Mouse (Mus musculus): Measurements from ENCODE around the gene Spry2. TPM values are rescaled to one million over a fixed set of nuclear protein-coding genes. Genes with fewer than 3 reads are reported as not detected.

Gene Spry2
- polyA plus RNA-seq, 1 experiment from 2014 or later, result 26.4 TPM

DNA sequence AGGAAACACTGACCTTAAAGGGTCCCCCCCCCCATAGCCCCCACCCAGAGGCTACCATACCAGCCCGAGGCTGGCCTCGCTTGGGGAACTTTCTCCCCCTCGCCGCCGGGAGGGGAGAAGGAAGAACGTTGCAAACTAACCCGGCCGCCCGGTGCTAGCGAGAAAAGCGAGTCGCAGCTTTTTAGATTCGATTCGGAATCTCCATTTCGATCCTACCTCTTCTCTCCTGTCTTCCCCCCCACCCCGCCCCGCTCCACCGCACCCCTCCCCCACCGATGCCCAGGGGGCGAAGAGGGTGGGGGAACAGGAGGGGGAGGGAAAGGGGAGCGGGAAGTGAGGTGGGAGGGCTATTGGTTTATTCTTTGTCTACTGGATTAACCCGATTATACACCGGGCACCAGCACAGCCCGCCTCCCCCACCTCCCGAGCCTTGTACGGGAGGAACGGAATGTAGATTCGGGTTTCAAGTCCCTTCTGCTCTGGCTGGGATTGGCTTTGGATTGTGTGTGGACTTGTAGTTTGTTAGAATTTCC, 1.0 kb upstream of the Spry2 start:
- Histone ChIP-seq H3K27ac (ENCODE audit: low read depth, low read length) (peak overlapping the region; percentile 98), H3K4me3 (ENCODE audit: low read depth, low read length) (peak overlapping the region; percentile 64), H3K4me1 (ENCODE audit: control insufficient read depth, insufficient read depth, low read length) (peaks cover 16% of the 10 kb centered on the region), H3K36me3 (ENCODE audit: control insufficient read depth, insufficient read depth, low read length) (no peaks in the 10 kb centered on the region), H3K27me3 (ENCODE audit: control insufficient read depth, insufficient read depth, low read length) (no peaks in the 10 kb centered on the region), H3K9ac (ENCODE audit: low read length) (peak overlapping the region; percentile 84), H3K9me3 (ENCODE audit: control insufficient read depth, low read length) (no peaks in the 10 kb centered on the region), H3K4me2 (ENCODE audit: low read depth) (peak overlapping the region; percentile 92)
- DNase-seq (ENCODE audit: low spot score) (peak; percentile 81), ATAC-seq (ENCODE audit: insufficient read depth, low FRiP score, low TSS enrichment) (peak; percentile 61)
- 0% methylated on average over 16 of the region's 28 CpGs for WGBS

DNA sequence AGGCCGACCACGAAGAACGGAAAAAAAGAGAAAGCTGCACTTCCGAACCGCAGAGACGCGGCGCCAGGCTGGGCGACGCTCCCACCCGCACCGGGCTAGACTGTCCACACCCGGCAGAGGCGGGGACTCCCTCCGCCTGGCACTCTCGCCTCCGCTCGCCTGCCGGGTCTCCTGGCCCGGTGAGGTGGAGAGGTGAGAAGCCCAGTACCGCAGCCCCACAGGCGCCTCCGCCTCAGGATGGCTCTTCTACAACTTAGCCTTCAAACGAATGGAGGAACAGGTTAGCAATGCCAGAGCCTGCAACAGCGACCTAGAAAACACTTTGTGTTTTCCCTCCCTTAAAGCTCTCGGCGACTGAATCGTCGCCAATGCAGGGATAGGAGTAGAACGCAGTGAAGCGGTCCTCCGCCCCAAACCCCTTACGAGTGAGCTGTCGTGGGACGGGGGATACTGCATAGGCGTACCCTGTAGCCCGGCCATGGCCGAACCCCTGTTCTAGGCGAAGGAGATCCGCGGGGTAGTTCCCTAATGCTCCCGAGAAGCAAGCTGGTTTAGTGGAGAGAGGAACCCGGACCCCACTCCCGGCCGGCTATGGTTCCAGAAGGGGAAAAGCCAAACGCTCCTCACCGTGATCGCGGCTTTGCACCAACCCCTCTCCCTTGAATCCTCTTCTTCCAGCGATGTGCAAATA, 513 bp downstream of the Spry2 start:
- H3K9me3 ChIP-seq (ENCODE audit: control insufficient read depth, low read length), result no peaks in the 10 kb centered on the region
- ATAC-seq (ENCODE audit: insufficient read depth, low FRiP score, low TSS enrichment), result no peak
- H3K9ac ChIP-seq (ENCODE audit: low read length), result peak overlapping the region; percentile 84
- peak overlapping the region; percentile 64 for H3K4me3 ChIP-seq (ENCODE audit: low read depth, low read length)
- H3K27me3 ChIP-seq (ENCODE audit: control insufficient read depth, insufficient read depth, low read length), result no peaks in the 10 kb centered on the region
- under 1% methylated on average over 49 of the region's 50 CpGs for WGBS
- H3K27ac ChIP-seq (ENCODE audit: low read depth, low read length), result peak overlapping the region; percentile 98
- DNase-seq (ENCODE audit: low spot score), result peak; percentile 71
- peaks cover 16% of the 10 kb centered on the region for H3K4me1 ChIP-seq (ENCODE audit: control insufficient read depth, insufficient read depth, low read length)
- no peaks in the 10 kb centered on the region for H3K36me3 ChIP-seq (ENCODE audit: control insufficient read depth, insufficient read depth, low read length)
- peak overlapping the region; percentile 92 for H3K4me2 ChIP-seq (ENCODE audit: low read depth)

- H3K36me3 ChIP-seq (ENCODE audit: control insufficient read depth, insufficient read depth, low read length), result no peaks in the 10 kb centered on the region
- H3K4me3 ChIP-seq (ENCODE audit: low read depth, low read length), result peak overlapping the region; percentile 64
- H3K27me3 ChIP-seq (ENCODE audit: control insufficient read depth, insufficient read depth, low read length), result no peaks in the 10 kb centered on the region
- peak overlapping the region; percentile 92 for H3K4me2 ChIP-seq (ENCODE audit: low read depth)
- H3K27ac ChIP-seq (ENCODE audit: low read depth, low read length), result no peak overlapping the region
- DNase-seq (ENCODE audit: low spot score) (peak; percentile 72), ATAC-seq (ENCODE audit: insufficient read depth, low FRiP score, low TSS enrichment) (no peak)
- H3K9ac ChIP-seq (ENCODE audit: low read length), result peak overlapping the region; percentile 84
- WGBS, result under 1% methylated on average over 33 of the region's 36 CpGs
- H3K4me1 ChIP-seq (ENCODE audit: control insufficient read depth, insufficient read depth, low read length), result peaks cover 16% of the 10 kb centered on the region
- H3K9me3 ChIP-seq (ENCODE audit: control insufficient read depth, low read length), result no peaks in the 10 kb centered on the region
Observed at GRCm38 (mm10) chr14:105894971-105895873, 1.4 kb downstream of the Spry2 start.

DNA sequence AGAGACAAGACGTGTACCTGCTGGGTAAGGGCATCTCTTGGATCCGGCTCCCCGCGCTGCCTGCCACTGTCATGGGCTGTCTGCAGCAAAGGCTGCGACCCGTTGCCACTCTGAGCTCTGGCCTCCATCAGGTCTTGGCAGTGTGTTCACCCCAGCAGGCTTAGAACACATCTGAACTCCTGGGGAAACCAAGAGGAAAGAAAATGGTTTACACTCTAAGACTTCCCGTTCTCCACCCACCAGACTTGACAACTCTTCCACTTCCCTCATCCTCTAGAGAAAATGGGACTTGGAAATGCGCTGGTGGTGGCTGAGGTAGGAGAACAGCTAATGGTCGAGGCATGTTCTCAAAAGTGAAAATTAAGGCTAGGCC, 3.0 kb downstream of the Spry2 start:
- H3K27ac ChIP-seq (ENCODE audit: low read depth, low read length), result no peak overlapping the region
- H3K4me1 ChIP-seq (ENCODE audit: control insufficient read depth, insufficient read depth, low read length), result peaks cover 16% of the 10 kb centered on the region
- H3K4me2 ChIP-seq (ENCODE audit: low read depth), result peak overlapping the region; percentile 92
- H3K4me3 ChIP-seq (ENCODE audit: low read depth, low read length), result peak overlapping the region; percentile 64
- DNase-seq (ENCODE audit: low spot score) (no peak), ATAC-seq (ENCODE audit: insufficient read depth, low FRiP score, low TSS enrichment) (no peak)
- no peaks in the 10 kb centered on the region for H3K36me3 ChIP-seq (ENCODE audit: control insufficient read depth, insufficient read depth, low read length)
- no peaks in the 10 kb centered on the region for H3K27me3 ChIP-seq (ENCODE audit: control insufficient read depth, insufficient read depth, low read length)
- H3K9me3 ChIP-seq (ENCODE audit: control insufficient read depth, low read length), result no peaks in the 10 kb centered on the region
- peak overlapping the region; percentile 29 for H3K9ac ChIP-seq (ENCODE audit: low read length)
- 15% methylated on average over 9 of the region's 9 CpGs for WGBS

DNA sequence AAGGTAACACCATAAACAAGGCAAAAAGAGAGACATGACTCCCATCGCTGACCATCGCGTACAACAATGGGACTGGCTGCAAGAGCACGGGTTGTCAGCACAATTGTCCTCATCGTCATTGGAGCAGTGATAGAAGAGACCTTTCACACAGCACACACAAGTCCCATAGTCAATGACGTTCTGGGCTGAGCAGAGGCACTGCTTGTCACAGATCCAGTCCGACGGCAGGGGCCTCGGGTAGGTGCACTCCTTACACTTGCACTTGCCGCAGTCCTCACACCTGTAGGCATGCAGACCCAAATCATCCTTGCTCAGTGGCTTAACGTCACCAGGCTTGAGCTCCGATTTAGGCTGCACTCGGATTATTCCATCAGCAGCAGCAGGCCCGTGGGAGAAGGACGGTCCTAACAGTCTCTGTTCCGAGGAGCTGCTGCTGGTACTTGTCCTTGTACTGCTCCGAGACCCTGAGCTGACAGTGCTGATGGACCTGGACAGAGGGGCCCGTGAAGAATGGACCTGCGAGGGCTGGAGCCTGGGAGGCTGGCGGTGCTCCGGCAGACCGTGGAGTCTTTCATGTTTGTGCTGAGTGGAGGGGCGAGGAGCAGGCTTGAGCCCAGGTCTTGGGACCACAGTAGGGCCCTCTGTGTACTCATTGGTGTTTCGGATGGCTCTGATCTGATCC, 3.5 kb downstream of the Spry2 start:
- Histone ChIP-seq H3K9me3 (ENCODE audit: control insufficient read depth, low read length) (no peaks in the 10 kb centered on the region), H3K36me3 (ENCODE audit: control insufficient read depth, insufficient read depth, low read length) (no peaks in the 10 kb centered on the region), H3K4me3 (ENCODE audit: low read depth, low read length) (peak overlapping the region; percentile 64), H3K4me1 (ENCODE audit: control insufficient read depth, insufficient read depth, low read length) (peaks cover 16% of the 10 kb centered on the region), H3K4me2 (ENCODE audit: low read depth) (peak overlapping the region; percentile 92), H3K27me3 (ENCODE audit: control insufficient read depth, insufficient read depth, low read length) (no peaks in the 10 kb centered on the region), H3K9ac (ENCODE audit: low read length) (peak overlapping the region; percentile 11), H3K27ac (ENCODE audit: low read depth, low read length) (no peak overlapping the region)
- DNase-seq (ENCODE audit: low spot score) (peak; percentile 17), ATAC-seq (ENCODE audit: insufficient read depth, low FRiP score, low TSS enrichment) (no peak)
- 32% methylated on average over 24 of the region's 24 CpGs for WGBS

GRCm38 (mm10) chr14:105890516-105891231, 5.9 kb downstream of the Spry2 start:
- H3K4me3 ChIP-seq (ENCODE audit: low read depth, low read length), result no peak overlapping the region
- H3K9me3 ChIP-seq (ENCODE audit: control insufficient read depth, low read length), result no peaks in the 10 kb centered on the region
- H3K27ac ChIP-seq (ENCODE audit: low read depth, low read length), result no peak overlapping the region
- no peak for ATAC-seq (ENCODE audit: insufficient read depth, low FRiP score, low TSS enrichment)
- DNase-seq (ENCODE audit: low spot score), result no peak
- H3K9ac ChIP-seq (ENCODE audit: low read length), result no peak overlapping the region
- H3K4me1 ChIP-seq (ENCODE audit: control insufficient read depth, insufficient read depth, low read length), result peaks cover 16% of the 10 kb centered on the region
- H3K36me3 ChIP-seq (ENCODE audit: control insufficient read depth, insufficient read depth, low read length), result no peaks in the 10 kb centered on the region
- no peak overlapping the region for H3K4me2 ChIP-seq (ENCODE audit: low read depth)
- H3K27me3 ChIP-seq (ENCODE audit: control insufficient read depth, insufficient read depth, low read length), result no peaks in the 10 kb centered on the region
- 55% methylated on average over 5 of the region's 5 CpGs for WGBS

DNA sequence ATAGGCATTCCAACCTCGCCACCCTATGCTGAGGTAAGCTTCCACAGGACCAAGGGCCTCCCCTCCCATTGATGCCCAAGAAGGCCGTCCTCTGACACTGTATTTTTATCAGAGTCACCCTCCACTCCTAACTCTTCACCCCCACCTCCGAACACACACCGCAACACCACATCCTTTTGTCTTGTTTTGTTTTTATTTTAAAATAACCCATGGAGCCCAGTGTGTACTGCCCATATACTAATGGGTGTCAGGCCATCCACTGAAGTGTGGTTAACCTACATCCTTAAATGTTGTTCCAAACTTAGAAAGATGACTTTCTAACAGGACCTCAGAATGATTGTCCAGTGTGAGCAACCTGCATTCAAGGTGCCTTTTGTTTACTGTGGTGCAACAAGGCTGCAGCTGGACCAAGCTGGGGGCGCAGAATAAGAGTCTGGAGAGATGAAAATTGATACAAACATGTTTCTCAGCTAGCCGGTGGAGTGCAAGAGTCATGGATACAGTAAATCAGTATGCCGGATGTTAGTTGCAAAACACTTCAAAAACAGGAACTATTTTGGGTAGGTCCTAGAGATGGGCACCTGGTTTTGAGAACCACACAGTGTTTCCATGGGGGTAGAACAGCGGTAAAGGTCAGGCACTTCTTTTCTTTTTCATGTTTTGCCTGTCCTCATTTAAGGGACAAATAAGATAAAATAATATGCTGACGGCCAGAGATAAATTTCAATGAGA, 9.8 kb downstream of the Spry2 start:
- no peak for ATAC-seq (ENCODE audit: insufficient read depth, low FRiP score, low TSS enrichment)
- no peaks in the 10 kb centered on the region for H3K36me3 ChIP-seq (ENCODE audit: control insufficient read depth, insufficient read depth, low read length)
- H3K27me3 ChIP-seq (ENCODE audit: control insufficient read depth, insufficient read depth, low read length), result no peaks in the 10 kb centered on the region

More for the DNA sequence above, 9.8 kb downstream of the Spry2 start:
- no peaks in the 10 kb centered on the region for H3K4me1 ChIP-seq (ENCODE audit: control insufficient read depth, insufficient read depth, low read length)
- H3K4me2 ChIP-seq (ENCODE audit: low read depth), result no peak overlapping the region
- H3K27ac ChIP-seq (ENCODE audit: low read depth, low read length), result no peak overlapping the region
- H3K9me3 ChIP-seq (ENCODE audit: control insufficient read depth, low read length), result no peaks in the 10 kb centered on the region
- H3K4me3 ChIP-seq (ENCODE audit: low read depth, low read length), result no peak overlapping the region
- 90% methylated on average over 9 of the region's 9 CpGs for WGBS
- no peak for DNase-seq (ENCODE audit: low spot score)
- no peak overlapping the region for H3K9ac ChIP-seq (ENCODE audit: low read length)

Data from neural tube, embryonic 11.5 days (tissue).